Mouse (Mus musculus) frontal cortex, postnatal 10 days (tissue): ENCODE data around the gene Rbm4.
"Not testable (repeated sequence)": the region's sequence is repeated elsewhere in the genome, so short reads cannot be mapped to it uniquely, and the experiment has no call there.

ENCODE experiments used
- DNase-seq, 2 experiments: peaks; one replicate each; pipeline ENCODE4 v3.0.0; 2022; ENCODE audit warnings: low spot score in 2 of 2, mixed read lengths in 1 of 2

The Rbm4 gene

DNA sequence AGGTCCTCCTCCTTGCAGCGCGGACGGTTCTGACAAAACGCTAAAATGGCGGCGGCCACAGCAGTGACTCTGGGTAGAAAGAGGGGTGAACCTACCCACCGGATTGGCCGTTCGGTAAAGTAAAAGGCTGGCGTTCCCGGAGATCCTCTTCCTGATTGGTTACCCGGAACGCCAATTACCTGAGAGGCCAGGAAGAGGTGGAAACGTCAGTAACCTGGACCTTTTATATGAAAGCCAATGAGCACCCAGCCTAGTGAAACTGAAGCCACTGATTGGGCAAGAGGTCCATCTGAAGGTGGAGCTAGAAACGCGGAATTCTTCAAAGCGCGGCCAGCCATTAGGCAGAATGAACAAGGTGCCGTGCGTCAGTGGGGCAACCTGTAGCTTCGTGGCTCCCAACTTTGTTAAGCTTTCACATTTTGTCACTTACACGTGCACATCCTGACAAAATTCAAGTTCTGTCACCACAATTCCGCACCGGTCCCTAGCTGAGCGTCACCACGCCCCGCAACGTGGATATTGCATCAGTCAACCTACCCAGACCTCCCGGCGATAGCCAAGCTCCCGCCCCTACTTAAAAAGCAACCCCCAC is at the start of gene Rbm4:
Rbm4 (minus strand) TSS at position 71 of the 592 bp plus-strand sequence.
- DNase-seq: peak; percentile 97 to 98

DNA sequence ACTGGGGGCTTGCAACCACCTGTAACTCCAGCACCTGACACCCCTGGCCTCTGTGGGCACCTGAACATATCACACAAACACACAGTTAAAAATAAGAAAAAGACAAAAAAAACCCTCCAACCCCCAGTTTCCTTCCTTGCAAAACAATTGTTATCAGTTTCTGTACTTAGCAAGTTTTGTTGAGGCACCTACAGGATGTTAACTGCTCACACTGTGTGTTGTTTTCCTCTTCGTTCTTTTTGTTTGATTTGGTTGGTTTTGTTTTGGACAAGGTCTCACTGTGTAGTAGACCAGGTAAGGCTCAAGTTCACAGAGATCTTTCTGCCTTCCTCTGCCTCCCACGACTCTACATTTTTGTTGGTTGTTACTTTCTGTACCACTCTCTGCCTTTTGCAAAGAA is 48.9 kb upstream of the Rbm4 start:
- DNase-seq: no peak

DNA sequence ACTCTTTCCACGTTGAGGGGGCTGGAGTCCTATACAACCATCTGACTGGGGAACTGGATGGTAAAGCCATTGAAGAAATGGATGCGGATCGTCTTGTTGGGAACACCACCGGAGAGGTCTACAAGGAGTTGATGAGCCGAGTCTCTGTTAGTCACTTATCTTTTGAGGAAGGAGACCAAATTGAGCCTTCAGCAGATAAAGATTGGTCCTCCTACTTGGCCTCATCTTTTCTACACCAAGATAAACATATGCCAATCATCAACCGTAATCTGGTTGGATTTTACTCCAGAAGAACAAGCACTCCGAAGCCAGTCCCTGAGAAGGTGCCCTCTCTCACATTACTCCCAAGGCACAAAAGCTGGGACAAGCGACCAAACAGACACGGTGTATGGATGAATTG is 47.1 kb upstream of the Rbm4 start:
- DNase-seq: no peak

DNA sequence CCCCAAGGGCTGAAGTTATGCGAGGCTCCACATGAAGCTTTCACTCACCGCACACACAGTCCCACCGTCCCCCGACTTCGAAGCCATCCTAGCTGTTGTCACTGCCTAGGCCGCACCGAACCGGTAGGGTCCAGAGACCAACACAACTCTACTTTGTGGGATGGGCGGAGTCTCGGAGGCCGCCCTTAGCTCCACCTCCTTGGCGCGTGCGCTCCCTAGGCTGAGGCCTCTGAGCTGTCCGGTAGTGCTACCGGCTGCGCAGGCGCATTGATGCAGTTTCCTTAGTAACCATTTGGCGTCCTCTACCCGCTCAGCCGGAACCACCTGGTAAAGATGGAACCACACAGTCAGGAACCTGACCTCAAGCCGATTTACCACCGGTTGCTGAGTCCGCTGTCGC is 45.4 kb upstream of the Rbm4 start, which contains the start of the genes Ccs and Ccdc87:
Ccs (minus strand) TSS at position 184 of the 400 bp plus-strand sequence.
Ccdc87 (plus strand) TSS at position 218 of the 400 bp plus-strand sequence.
- DNase-seq: peak; percentile 93

DNA sequence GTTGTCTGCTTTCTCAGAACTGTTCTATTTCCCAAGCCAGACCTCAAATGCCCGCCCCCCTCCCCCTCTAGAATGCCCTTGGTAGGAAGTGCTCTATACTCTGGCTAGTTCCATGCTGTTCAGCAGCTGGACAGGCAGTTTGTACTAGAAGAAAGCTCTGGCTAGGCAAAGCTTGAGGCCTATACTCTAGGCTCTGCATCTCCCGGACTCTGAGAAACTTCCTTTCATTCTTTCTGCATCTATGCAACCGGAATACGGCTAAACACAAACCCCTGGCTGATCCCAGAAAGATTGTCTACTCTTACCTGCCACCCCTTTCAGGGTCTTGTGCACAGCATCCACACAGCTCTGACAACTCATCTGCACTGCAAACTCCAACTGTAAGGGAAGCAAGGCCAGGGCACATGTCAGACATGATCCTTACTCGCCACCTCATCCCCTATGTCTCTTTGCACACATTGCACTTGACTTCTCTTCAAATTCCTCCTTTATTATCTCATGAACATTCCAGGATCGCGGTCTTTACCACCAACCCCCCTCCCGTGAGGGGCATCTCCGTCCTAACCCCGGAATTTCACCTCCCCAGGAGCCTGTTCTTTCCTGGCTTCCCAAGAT is 44.9 kb upstream of the Rbm4 start:
- DNase-seq: no peak

DNA sequence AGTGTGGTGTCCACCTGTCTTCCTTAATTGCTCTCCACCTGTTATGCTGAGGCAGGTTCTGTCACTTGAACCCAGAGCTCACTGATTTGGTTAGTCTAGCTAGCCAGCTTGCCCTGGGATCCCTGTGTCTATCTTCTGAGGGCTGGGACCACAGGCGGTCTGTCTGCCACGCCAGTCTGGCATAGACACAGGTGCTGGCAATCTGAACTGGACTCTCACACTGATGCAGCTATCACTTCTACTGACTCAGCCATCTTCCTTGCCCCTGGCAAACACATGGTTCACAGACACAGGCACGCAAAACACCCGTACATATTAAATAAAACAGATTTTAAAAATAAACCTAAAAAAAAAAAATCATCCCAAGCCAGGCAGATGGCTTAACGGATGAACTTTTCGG is 43.3 kb upstream of the Rbm4 start:
- no peak for DNase-seq

DNA sequence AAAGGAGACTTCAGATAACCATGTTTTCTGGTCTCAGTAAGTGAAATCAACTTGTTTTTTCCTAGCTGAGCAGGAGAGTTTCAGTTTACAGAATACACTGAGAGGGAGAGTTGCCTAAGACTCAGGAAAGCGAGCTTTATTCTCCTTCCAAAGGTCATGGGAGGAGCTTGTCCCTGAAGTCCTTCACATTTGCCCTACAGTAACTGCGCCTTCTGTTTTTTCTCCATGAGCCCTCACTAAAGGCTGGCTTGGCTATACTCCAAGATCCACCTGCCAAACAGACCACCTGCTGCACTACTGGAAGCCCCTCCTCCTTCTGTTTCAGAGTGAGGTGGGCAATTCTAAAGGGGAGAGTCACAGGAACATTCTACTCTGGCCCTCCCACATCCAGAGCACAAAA is 42.4 kb upstream of the Rbm4 start:
- no peak for DNase-seq

DNA sequence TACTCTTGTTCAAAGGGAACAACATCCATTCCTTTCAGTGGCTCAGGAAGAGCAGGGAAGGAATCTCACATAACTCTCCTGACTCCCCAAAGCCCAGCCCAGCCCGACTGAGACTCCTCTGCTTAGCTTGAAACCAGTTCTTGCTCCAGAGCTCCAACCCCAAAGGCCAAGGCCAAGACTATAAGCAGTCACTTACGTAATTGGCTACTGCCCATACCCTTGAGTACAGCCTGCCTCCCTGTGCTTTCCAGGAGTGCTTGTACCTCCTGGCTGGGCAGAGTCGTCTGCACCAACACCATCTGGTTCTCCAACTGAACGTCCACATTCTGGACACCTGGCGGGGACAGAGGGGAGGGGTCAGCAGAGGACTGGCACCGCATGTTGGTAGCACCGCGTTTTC is 40.3 kb upstream of the Rbm4 start:
- no peak for DNase-seq

DNA sequence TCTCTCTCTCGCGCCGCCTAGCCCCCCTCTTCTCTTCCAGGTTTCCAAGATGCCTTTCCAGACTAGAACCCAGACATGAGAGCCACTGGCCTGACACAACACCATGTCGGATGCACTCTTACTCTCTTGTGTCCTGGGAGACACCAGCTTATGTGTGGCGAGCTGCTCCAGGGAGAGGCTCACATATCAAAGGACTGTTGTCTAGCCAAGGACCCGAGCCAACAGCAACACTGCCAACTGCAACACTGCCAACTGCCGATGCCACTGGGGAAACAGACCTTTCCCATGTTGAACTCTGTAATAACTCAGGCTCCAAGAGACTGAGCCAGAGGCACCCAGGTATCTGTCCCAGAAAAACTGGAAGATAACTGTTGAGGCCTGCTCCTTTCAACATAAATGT is 35.5 kb upstream of the Rbm4 start:
- peak in 1 of 2 experiments; percentile 39 for DNase-seq

DNA sequence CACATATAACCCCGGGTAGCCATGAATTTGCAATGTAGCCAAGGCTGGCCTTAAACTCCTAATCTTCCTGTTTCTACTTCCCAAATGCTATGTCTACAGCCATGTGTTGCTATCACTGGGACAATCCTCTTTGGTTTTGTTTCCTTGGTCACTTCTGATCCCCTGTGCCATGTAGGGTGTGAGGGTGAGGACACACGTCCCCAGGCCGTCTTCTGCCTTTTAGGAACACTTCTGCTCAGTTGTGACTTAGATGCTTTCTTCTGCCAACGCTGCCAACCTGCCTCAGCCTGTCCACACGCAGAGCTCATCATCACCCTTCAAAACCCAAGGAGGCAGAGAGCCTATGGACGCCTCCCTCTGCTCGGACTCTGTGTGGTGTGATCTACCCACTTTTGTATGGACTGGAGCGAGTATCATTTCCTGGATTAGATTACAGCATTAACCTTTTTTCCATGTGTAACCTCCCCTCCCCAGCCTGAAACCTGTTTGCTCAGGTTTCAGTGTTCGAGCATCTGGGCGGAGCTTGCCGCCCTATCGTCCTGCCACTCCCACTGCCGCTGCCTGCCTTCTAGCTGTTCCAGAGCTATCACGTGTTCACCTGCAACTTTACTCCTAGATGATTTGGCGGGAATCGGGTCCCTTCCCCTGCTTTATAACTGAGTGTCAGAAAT is 34.9 kb upstream of the Rbm4 start:
- DNase-seq: no peak

DNA sequence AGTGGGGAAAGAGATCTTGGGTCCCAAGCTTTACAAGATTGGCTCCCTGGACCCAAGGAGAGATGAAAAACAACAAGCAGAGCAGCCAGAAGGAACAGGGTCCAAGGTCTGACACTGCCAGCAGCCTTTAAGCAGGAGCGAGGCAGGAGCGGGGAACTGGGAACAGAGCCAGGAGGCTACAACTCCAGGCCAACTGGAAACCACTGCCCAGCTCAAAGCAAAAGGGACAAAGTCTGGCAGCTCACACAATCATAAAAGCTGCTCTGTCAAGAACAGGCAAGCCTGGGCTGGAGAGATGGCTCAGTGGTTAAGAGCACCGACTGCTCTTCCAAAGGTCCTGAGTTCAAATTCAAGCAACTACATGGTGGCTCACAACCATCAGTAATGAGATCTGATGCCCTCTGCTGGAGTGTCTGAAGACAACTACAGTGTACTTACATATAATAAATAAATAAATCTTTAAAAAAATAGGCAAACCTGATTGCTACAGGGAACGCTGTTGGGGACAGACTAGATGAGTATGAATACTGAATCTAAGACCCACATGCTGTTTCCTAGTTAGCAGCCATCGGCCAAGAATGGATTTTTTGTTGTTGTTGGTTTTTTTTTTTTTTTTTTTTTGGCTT is 27.1 kb upstream of the Rbm4 start:
- DNase-seq: peak; percentile 69 to 70

DNA sequence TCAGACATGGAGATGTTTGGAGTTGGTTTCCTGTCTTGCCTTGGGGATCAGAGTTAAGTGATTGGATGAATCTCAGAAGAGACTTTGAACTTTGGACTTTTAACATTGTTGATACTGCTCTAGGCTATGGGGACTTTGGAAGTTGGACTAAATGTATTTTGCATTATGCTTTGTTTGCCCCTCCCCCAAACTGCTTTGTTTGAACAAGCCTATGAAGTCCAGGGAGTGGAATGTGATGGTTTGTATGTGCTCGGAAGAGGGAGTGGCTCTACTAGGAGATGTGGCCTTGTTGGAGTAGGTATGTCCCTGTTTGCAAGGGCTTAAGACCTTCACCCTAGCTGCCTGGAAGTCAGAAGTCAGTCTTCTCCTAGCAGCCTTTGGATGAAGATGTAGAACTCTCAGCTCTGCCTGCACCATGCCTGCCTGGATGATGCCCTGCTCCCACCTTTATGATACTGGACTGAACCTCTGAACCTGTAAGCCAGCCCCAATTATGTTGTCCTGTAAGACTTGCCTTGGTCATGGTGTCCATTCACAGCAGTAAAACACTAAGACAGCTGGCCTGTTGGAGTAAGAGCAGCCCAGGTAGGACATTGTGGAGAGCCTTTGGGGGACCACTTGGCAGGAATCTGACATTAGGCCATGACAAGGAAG is 23.6 kb upstream of the Rbm4 start:
- no peak for DNase-seq

DNA sequence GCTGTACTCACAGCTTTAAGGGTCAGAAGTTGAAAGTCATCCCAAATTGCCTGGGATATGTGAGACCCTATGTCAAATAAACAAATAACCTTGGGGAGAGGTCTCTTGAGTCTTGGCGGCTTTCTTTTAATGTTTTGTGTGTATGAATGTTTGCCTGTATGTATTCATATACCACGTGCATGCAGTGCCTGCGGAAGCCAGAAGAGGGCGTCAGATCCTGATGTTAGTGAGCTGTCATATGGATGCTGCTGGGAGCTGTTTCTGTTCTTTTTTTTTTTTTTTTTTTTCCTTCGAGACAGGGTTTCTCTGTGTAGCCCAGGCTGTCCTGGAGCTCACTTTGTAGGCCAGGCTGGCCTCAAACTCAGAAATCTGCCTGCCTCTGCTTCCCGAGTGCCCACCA is 19.3 kb upstream of the Rbm4 start:
- no peak for DNase-seq

DNA sequence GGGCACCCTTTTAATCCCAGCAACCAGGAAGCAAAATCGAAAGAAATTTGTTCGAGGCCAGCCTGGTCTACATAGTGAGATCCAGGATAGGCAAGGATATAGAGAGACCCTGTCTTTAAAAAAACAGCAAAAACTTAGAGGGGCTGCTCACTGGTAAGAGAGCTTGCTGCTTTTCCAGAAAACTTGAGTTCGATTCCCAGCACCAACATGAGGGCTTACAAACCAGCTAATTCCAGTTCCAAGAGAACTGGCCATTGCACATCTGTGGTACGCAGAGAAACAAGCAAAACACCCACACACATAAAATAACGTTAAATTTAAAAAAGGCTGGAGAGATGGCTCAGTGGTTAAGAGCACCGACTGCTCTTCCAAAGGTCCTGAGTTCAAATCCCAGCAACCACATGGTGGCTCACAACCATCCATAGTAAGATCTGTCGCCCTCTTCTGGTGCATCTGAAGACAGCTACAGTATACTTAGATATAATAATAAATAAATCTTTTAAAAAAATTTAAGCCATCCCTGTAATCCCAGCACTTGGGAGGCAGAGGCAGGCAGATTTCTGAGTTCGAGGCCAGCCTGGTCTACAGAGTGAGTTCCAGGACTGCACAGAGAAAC is 18.7 kb upstream of the Rbm4 start:
- not testable (repeated sequence) for DNase-seq

DNA sequence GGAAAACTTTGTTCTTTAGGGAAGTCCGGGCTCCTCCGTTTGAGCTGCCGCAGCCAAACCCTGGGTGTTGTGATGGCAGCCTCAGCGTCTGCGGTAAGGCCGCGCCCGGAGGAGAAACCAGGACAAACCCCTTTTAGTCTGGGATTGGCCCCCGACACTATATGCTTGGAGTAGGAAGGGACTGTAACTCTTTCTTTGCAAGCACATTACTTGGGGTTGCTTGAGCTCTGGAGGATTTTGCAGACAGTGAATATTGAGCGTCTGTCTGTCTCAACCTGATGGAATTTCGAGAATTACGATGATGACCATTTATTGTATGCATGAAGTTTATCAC is 18.2 kb upstream of the Rbm4 start:
- DNase-seq: no peak

DNA sequence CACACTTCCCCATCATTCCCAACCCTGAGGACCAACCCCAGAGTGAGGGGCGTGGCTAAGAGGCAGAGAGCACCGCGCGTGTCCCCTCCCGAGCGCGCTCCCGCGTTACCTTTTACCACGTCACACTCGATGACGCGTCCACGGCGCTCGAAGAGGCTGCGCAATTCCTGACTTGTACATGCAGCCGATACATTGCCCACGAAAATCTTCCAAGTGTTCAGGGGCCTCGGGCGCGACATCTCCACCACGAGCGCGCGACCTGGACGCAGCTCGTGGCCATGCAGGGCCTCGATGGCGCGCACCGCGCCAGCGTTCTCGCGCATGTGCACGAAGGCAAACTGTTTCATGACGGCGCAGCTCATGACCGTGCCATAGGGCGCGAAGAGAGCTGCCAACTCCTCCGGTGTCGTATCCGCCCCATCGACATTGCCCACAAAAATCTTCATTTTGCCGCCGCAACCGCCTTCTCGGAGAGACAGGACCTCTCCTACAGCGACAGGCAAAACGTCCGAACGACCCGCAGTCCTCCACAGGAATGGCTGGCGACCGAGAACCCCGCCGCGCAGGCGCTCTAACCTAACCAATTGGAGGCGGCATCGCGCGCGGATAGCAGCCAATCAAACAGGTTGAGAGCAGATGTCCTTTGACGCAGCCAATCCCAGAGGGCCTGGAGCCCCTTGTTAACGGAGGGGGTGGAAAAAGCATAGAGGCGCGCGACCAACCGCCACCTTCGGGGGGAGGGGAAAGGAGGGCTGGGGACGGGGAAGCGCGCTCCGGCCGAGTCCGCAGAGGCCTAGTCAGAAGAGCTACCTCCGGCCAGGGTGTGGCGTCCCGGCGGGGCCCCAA is 17.6 kb upstream of the Rbm4 start, which contains the start of the genes Gm21992 and Rbm14:
Gm21992 (minus strand) TSS at position 550 of the 846 bp plus-strand sequence.
Rbm14 (minus strand) TSS at position 572 of the 846 bp plus-strand sequence.
- DNase-seq: peak; percentile 97 to 98

DNA sequence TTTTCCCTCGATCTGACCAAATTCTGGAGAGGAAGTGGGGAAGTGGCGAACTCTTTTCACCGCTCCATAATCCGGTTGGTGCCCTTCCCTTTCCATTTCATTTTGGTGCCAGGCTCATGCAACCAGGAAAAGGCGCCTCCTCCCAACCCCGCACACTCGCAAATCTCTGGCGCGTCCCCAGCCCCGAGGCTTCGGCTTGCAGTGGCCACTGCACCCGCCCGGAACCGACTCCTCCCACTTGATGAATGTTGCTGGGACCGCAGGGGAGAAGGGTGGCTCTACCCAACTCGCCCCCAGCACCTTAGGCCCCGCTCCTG is 17.0 kb upstream of the Rbm4 start:
- no peak for DNase-seq

DNA sequence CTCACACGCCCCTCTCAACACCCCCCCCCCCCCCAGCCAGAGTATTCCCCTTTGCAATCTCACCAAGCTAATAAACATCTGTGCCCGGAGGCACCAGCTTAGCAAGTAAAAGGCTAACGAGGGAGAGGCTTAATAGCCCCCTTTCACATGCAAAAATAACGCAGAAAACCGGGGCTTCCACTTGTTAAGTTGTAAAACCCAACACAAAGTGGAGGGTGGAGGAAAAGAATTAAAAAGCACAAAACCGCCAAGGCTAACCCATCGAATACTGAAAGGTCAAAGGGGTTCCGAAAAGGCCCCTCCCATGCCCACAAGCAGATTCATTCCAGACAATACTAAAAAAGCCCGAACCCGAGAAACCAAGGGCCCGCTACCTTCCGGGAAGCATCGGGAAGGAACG is 16.6 kb upstream of the Rbm4 start:
- no peak for DNase-seq

DNA sequence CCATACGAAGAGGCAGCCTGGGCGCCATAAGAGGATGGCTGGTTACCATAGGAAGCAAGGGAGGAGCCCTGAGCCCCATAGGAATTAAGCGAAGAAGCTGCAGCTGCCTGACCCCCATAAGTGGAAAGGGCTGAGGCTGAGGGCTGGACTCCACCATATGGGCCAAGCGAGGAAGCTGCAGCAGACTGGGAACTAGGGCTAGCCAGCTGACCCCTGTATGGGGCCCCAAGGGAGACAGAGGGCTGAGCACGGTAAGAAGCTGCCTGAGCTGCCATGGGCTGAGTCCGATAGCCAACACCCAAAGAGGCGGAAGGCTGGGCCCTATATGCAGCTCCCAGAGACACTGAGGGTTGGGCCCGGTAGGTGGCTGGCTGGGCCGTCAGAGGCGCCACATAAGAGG is 9.6 kb upstream of the Rbm4 start:
- DNase-seq: no peak

DNA sequence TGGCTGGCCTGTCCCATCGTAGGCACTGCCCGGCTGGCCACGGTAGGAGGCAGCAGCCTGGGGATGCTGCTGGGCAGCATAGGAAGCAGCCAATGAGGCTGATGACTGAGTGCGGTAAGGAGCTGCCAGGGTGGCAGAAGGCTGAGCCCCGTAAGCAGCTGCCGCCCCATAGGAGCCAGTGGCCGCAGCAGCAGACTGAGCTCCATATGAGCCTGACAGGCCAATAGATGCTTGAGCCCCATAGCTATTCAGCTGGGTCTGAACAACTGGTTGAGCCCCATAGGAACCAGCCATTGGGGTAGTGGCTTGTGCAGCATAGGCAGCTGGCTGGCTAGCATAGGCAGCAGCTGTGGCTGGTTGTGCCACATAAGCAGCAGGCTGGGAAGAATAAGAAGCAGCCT is 9.0 kb upstream of the Rbm4 start:
- DNase-seq: no peak

DNA sequence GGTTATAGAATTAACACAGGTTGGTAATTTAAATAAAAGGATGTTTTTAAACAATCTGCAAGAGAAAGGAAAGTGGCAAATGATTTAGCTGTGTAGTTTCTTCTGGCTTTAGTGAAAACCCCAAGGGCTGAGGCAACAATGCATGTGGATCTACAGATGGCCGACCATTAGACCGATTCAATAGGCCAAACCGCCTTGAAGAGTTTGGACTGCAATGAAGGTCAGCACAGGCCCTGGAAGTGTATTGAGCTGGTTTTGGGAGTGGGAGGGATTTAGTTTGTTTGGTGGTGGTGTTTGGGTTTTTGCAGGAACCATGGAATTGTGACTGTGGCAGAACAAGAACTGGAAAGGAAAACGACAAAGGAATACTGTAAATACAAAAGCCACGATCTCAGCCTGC is 5.4 kb upstream of the Rbm4 start:
- no peak for DNase-seq
